Mouse (Mus musculus): ENCODE results near the gene Prss57.
"Not testable (repeated sequence)": the region's sequence is repeated elsewhere in the genome, so short reads cannot be mapped to it uniquely, and the experiment has no call there.

The Prss57 gene

GRCm38 (mm10) chr10:79781139-79781538 is 9.6 kb downstream of the Prss57 start:
- DNase-seq (ENCODE audit: low spot score): no peak

GRCm38 (mm10) chr10:79780664-79781015 is 10.1 kb downstream of the Prss57 start:
- DNase-seq (ENCODE audit: low spot score): no peak

- peak; percentile 69 for DNase-seq (ENCODE audit: low spot score)
Observed at GRCm38 (mm10) chr10:79779784-79780663, 10.7 kb downstream of the Prss57 start.

GRCm38 (mm10) chr10:79779193-79779592 is 11.6 kb downstream of the Prss57 start:
- no peak for DNase-seq (ENCODE audit: low spot score)

GRCm38 (mm10) chr10:79778006-79778405 is 12.8 kb downstream of the Prss57 start:
- DNase-seq (ENCODE audit: low spot score): peak; percentile 93

- no peak for DNase-seq (ENCODE audit: low spot score)
Observed at GRCm38 (mm10) chr10:79777103-79777531, 13.6 kb downstream of the Prss57 start, which contains the start of gene Fstl3. Gene Fstl3 (plus strand): TSS chr10:79777272.

- no peak for DNase-seq (ENCODE audit: low spot score)
Observed at GRCm38 (mm10) chr10:79774486-79775279, 16.1 kb downstream of the Prss57 start.

- DNase-seq (ENCODE audit: low spot score): no peak
Observed at GRCm38 (mm10) chr10:79773208-79773607, 17.6 kb downstream of the Prss57 start.

GRCm38 (mm10) chr10:79772320-79772719 is 18.4 kb downstream of the Prss57 start:
- DNase-seq (ENCODE audit: low spot score): no peak

- no peak for DNase-seq (ENCODE audit: low spot score)
Observed at GRCm38 (mm10) chr10:79769329-79769728, 21.4 kb downstream of the Prss57 start.

- peak; percentile 83 for DNase-seq (ENCODE audit: low spot score)
Observed at GRCm38 (mm10) chr10:79768400-79768799, 22.4 kb downstream of the Prss57 start.

- peak; percentile 98 for DNase-seq (ENCODE audit: low spot score)
Observed at GRCm38 (mm10) chr10:79767372-79768244, 23.2 kb downstream of the Prss57 start.

- DNase-seq (ENCODE audit: low spot score): peak; percentile 100
Observed at GRCm38 (mm10) chr10:79766508-79767325, 24.0 kb downstream of the Prss57 start, which contains the start of gene Rnf126. Gene Rnf126 (minus strand): TSS chr10:79766952.

GRCm38 (mm10) chr10:79766001-79766507 is 24.7 kb downstream of the Prss57 start:
- no peak for DNase-seq (ENCODE audit: low spot score)

GRCm38 (mm10) chr10:79765228-79765745 is 25.5 kb downstream of the Prss57 start:
- DNase-seq (ENCODE audit: low spot score): no peak

GRCm38 (mm10) chr10:79764234-79764633 is 26.5 kb downstream of the Prss57 start:
- no peak for DNase-seq (ENCODE audit: low spot score)

GRCm38 (mm10) chr10:79762875-79763274 is 27.9 kb downstream of the Prss57 start:
- no peak for DNase-seq (ENCODE audit: low spot score)

- DNase-seq (ENCODE audit: low spot score): no peak
Observed at GRCm38 (mm10) chr10:79760603-79761143, 30.1 kb downstream of the Prss57 start.

- DNase-seq (ENCODE audit: low spot score): not testable (repeated sequence)
Observed at GRCm38 (mm10) chr10:79759675-79760074, 31.1 kb downstream of the Prss57 start.

- no peak for DNase-seq (ENCODE audit: low spot score)
Observed at GRCm38 (mm10) chr10:79756660-79757059, 34.1 kb downstream of the Prss57 start.
